Mouse (Mus musculus) cerebellum, postnatal 36 days (tissue): Measurements from ENCODE around the gene Zbtb7b.

Source experiments
- DNase-seq, 2 experiments: peaks; one replicate each; pipeline ENCODE4 v3.0.0; 2021 to 2022; ENCODE audit warnings: mixed read lengths in 2 of 2

Zbtb7b gene

DNA sequence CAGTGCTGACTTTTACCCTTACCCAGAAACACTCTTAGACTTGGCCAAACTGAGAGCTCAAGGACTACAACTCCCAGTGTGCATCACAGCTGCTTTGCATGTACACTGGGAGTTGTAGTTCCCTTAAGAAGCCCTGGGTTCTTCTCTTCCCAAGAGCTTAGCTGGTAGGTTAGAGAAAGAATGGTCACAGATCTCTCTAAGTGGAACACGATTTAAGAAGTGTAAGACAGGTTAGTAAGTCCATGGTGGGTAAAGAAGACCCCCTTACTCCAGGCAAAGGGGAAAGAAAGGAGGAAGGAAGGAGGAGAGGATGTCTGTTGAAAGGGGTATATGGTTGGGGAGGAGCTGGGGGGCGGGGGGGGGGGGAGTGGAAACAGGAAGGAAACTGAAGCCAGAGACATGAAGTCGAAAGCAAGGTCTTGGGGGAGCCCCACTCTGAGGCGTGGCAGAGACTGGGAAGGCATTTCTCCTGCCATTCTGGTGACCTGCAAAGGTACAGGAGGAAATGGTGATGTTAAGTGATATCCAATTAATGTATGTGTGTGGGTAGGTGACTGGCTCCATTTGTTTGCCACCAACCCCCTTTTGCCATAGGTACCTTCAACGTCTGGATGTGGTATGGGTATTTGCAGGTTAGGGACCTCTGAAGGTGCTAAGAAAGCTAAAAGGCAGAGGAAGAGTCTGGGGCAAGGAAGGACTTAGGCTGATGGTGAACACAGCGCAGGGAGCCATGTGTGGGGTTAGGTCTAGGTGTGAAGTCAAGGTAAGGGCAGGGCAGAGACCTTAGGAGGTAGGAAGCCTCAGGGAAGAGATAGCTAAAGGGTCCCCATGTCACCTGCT, 5.5 kb downstream of the Zbtb7b start:
- DNase-seq: peak in 1 of 2 experiments; percentile 28

DNA sequence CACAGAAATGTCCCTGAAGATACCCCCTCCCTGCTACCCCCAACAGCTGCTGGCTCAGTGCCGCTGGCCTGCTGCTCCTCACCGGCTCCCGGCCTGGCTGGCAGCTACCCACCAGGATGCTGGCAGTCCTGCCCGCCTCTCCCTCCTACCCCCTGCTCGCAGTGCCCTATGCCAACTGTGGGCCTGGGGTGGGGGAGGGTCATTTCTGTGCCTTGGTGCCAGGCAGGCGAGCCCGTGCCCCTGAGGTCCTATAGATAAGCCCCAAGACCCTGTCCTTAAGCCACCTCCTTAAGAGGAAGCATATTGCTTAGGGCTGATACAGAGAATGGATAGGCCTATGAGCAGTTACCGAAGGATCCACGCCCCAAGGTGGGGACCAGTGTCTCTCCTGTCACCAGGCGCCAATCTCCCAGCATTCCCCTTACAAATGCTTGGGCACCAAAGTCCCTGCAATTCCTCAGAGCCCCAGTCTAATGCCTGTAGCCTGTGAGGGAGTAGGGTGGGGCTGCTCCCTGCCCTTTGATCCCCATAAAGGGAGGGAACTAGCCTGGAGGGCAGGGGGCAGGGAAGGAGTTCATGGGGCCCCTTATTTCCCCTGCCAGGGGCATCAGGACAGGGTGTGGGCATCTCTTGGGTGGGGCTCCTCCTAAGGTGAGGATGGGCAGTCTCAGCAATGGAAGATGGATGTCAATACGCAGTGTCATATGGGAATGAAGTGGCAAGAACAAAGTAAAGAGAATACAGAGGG, 6.3 kb downstream of the Zbtb7b start:
- peak; percentile 32 to 53 for DNase-seq

DNA sequence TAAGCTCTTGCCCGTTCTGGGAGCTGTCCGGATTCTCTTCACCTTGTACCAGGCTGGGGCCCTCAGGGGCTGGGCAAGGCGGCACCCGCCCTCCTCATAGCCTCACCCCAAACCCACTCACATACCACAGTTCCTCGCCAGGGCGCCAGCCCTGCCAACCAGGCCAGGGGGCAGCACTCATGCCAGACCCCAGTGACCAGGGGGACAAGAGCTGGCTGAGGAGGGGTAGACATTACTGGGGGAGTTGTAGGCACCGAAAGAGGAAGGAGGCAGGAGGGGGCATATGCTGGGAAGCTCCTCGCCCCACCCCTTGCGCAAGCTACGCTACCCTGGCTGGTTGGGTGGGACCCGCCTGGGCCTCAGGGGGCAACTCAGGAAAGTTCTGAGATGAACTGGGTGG, 6.9 kb downstream of the Zbtb7b start:
- DNase-seq: no peak

DNA sequence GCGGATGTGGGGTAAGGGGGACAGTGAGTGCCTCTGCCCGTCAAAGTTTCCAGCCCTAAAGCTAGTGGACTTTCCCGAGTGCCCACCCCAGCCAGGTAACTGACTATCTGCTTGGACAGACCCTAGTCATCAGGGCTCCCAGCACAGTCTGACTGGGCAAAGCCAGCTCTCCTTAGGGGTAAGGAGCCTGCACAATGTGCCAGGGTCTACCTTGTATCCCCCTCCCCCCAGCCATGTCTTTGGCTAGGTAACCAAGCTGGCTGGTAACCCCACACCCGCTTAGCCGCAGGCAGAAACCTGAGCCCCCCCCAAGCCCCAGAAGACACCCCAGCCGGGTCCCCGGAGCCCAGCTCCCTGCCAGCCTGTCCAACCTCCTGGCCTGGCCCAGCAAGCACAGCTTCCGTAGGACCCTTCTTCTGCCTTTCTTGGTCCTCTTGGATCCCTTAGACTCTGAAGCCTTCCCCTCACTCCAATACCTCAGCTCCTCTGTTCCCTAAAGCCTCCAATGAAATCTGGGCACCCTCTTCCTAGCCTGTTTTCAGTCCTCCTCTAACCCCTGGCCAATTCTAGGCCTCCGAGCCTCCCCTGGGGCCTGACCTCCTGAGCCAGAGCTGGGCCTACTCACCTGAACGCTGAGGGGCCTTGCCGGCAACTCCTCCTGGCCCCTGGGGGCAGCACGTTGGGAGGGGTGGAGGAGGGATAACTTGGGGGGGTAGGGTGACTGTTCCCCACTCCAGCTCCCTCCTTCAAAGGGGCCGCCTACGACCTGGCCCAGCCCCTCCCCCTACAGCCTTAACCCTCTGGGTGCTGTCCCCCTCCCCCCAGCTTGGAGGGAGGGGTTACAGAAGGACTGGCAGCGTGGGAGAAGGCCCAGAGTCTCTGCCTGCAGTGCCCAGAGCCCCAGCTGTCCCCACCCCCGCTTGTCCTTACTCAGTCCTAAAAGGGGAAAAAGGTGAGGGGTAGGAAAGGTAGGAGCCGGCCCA, 7.8 kb downstream of the Zbtb7b start:
- no peak for DNase-seq

- DNase-seq: no peak
Observed at GRCm38 (mm10) chr3:89385451-89385850, 9.1 kb downstream of the Zbtb7b start.

- DNase-seq: no peak
Observed at GRCm38 (mm10) chr3:89384331-89385076, 10.1 kb downstream of the Zbtb7b start.

GRCm38 (mm10) chr3:89383651-89384255, 10.8 kb downstream of the Zbtb7b start:
- DNase-seq: no peak

GRCm38 (mm10) chr3:89382950-89383349, 11.6 kb downstream of the Zbtb7b start:
- no peak for DNase-seq

DNA sequence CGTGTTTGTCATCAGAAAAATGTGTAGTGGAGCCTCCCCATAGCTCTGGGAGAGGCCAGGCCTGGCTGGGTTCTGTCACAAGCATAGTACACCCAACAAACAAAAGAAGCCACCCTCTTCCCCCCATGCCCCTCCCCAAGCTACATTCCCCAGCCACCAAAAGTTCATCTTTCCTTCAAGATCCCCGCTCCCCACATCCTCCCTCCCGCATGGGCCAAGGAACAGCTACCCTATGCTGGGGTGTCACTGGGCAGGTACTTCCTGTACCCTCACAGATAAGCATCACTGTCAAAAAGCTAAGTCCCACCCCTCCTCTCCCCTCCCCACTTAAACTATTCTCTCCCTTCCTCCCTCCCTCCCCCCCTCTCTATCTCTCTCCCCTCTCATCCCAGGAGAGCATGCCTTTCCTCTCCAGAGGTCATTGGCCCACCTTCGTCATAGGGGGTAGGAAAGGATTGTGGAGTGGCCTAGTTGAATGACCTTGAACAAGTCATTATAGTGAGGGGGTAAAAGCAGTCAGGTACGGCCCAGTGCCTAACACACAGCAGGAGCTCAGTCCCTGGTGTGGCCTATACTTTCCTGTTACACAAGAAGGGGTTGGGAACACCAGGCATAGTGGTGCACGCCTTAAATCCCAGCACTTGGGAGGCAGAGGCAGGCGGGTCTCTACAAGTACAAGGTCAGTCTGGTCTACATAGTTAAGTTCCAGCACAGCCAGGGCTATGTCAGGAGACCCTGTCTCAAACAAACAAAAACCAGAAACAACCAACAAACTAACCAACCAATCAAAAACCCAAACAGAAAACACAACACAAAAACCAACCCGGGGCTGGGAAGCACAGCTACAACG, 12.3 kb downstream of the Zbtb7b start:
- DNase-seq: no peak

DNA sequence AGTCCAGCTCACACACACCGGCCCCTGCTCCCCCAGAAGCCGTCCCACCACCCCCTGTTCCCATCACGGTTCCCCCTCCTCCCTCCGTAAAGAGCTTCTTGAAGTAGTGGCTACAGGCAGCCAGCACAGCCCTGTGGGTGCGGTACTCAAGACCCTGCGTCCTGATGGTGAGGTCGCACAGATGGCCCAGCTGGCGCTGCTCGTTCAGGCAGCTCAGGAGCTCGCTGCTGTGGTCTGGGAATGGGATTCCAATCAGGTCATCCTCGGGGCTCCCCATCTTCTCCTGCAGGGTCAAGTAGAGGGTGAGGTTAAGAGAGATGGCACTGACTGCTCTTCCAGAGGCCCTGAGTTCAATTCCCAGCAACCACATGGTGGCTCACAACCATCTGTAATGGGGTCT, 13.3 kb downstream of the Zbtb7b start:
- DNase-seq: no peak

DNA sequence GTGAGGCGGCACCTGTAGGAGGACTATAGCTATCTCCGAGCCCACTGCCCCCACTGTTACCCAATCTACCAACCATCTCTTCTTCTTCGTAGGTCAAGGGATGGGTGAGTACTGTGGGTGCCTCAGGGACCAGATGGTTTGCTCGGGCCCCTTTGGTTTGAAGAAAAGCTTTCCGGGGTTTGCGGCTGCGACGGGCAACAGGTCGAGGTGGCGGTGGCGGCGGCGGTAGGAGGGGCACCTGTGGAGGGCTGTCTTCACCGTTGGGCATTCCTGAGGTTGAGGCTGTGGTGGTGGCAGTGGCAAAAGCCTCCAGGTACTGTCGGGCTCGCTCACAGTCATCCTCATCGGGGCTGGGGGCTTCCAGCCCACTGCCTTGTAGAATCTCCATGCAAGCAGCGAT, 13.9 kb downstream of the Zbtb7b start:
- no peak for DNase-seq

DNA sequence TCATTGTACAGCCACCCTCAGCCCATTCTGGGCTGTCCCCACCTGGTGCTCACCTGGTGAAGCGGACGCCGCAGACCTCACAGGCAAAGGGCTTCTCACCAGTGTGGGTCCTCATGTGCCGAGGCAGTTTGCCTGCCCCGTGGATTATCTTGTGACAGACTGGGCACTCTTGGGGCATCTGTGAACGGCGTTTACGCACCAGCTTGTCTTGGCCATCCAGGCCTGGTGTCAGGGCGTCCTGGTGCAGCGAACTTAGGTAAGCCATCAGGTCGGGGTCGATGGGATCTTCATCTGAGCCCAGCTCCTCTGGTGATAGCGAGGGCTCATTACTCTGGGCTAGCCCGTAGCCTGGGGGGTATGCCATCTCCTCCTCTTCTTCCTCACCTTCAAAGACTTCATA, 14.3 kb downstream of the Zbtb7b start:
- DNase-seq: no peak

GRCm38 (mm10) chr3:89379388-89380131, 15.0 kb downstream of the Zbtb7b start:
- no peak for DNase-seq

- peak; percentile 57 for DNase-seq
Observed at GRCm38 (mm10) chr3:89378394-89379067, 16.0 kb downstream of the Zbtb7b start.

- DNase-seq: no peak
Observed at GRCm38 (mm10) chr3:89377831-89378230, 16.7 kb downstream of the Zbtb7b start.

- DNase-seq: no peak
Observed at GRCm38 (mm10) chr3:89373581-89374231, 20.9 kb downstream of the Zbtb7b start.

GRCm38 (mm10) chr3:89367338-89367737, 27.2 kb downstream of the Zbtb7b start:
- no peak for DNase-seq

DNA sequence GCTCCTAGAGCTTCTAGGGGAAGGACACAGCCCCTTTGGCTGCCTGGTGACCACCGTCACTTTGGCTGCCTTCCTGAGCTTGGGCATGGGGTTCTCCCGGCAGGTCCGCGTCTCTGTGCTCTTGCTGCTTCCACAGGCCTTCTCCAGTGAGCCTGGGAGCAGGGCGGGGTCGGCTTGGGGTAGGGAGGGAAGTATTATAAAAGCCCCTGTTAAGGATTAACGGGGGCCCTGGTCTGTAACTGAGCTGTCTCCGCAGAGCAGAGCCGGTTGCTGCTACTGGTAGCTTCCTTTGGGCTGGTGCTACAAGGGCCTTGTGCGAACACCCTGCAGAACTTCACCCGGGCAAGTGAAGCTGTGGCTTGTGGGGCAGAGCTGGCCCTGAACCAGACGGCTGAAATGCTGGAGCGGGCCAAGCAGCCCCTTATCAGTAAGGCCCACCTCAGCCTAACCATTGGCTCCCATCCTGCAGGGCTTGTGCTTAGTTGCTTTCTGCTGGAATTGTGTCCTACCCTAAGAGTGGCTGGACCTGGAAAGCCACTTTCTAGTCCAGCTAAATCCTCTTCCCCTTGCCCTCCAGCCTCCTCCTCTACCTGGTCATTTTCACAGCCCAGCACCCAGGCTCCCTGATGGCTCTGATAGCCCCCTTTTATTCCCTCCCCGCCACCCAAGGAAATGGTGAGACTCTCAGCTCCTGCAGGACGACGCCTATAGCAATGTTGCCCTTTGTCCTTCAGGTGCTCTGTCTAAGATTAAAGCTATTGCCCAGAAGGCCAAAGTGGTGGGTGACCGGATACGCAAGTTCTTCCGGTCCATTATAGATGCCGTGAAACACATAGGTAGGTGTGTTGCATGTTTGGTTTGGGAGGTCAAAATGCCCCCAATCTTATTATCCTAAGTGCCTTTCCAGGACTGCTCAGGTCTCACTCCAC, 28.8 kb downstream of the Zbtb7b start:
- DNase-seq: no peak
